Mouse (Mus musculus) kidney, adult 2 months (tissue): ENCODE results near the gene Parp6. TPM values are rescaled to one million over a fixed set of nuclear protein-coding genes. Genes with fewer than 3 reads are reported as not detected.

Experiments
- DNase-seq: peaks from one replicate; pipeline ENCODE4 v3.0.0; 2021
- H3K27ac ChIP-seq: fragments of 200-500 bp; 2 replicates; pipeline ENCODE4 v1.5.1; 2012; ENCODE audit warnings: low read depth, low read length, control low read depth, inconsistent platforms; ENCODE audit not compliant: insufficient read depth
- H3K27me3 ChIP-seq: fragments of 200-500 bp; replicated peaks from 2 replicates; pipeline ENCODE4 v1.6.1; 2012; ENCODE audit warnings: mild to moderate bottlenecking, moderate library complexity, low read length, inconsistent platforms; ENCODE audit not compliant: control insufficient read depth, insufficient read depth
- H3K36me3 ChIP-seq: fragments of 200-500 bp; 2 replicates; pipeline ENCODE4 v1.6.1; 2012; ENCODE audit warnings: mild to moderate bottlenecking, moderate library complexity, low read length, inconsistent platforms; ENCODE audit not compliant: control insufficient read depth, insufficient read depth
- H3K4me1 ChIP-seq: fragments of 200-500 bp; 2 replicates; pipeline ENCODE4 v1.6.1; 2011; ENCODE audit warnings: low read length; ENCODE audit not compliant: control insufficient read depth, insufficient read depth
- H3K4me3 ChIP-seq: fragments of 200-500 bp; 2 replicates; pipeline ENCODE4 v1.5.1; 2011; ENCODE audit warnings: mild to moderate bottlenecking, low read depth, low read length, control low read depth; ENCODE audit not compliant: insufficient read depth
- CTCF ChIP-seq: fragments of 200-500 bp; conservative IDR thresholded peaks from 2 replicates; pipeline ENCODE4 v1.5.1; 2011; ENCODE audit warnings: low read depth, mild to moderate bottlenecking, control low read depth, low read length, moderate library complexity, mixed read lengths; ENCODE audit not compliant: insufficient read depth, insufficient read length
- POLR2A ChIP-seq: fragments of 200-500 bp; IDR thresholded peaks from one replicate; pipeline ENCODE4 v1.6.1; 2011; ENCODE audit warnings: low read depth, low read length, control low read depth
- WGBS: fragments of 180-500 bp; shearing (Covaris S2); methylation state at CpG from one replicate; pipeline ENCODE4 v1.1.7; 2018; 5-methylcytosine and 5-hydroxymethylcytosine counted together
- polyA plus RNA-seq: library from polyadenylated mRNA; depleted of rRNA; stranded (reverse); fragments of >200 nt; gene quantifications from 2 replicates; pipeline ENCODE4 v1.2.3, GENCODE M21; 2012

Gene Parp6
- polyA plus RNA-seq, 1 experiment: 19.1 TPM

- no peaks in the 10 kb centered on the region for H3K27me3 ChIP-seq
- WGBS: 28% methylated on average over 3 of the region's 3 CpGs
Measured at GRCm38 (mm10) chr9:59663957-59664356, 46.9 kb downstream of the Parp6 start.

GRCm38 (mm10) chr9:59664664-59665256, 47.7 kb downstream of the Parp6 start:
- TF ChIP-seq CTCF: no peak
- TF ChIP-seq POLR2A: no peak
- no peaks in the 10 kb centered on the region for H3K36me3 ChIP-seq
- peak overlapping the region; percentile 51; the same call in 1 of the 2 replicates for H3K27ac ChIP-seq
- no peaks in the 10 kb centered on the region for H3K27me3 ChIP-seq
- 43% methylated on average over 4 of the region's 4 CpGs for WGBS
- H3K4me3 ChIP-seq: no peak overlapping the region
- peak; percentile 87 for DNase-seq
- peaks cover 29% of the 10 kb centered on the region for H3K4me1 ChIP-seq

More at GRCm38 (mm10) chr9:59663957-59664356, 46.9 kb downstream of the Parp6 start:
- Histone ChIP-seq H3K4me3 (no peak overlapping the region), H3K36me3 (no peaks in the 10 kb centered on the region), H3K4me1 (peaks cover 29% of the 10 kb centered on the region), H3K27ac (peak overlapping the region; percentile 37; the same call in 1 of the 2 replicates)
- no peak for TF ChIP-seq CTCF
- peak; percentile 88 for DNase-seq

- TF ChIP-seq CTCF: no peak
- TF ChIP-seq POLR2A: no peak
- WGBS: 96% methylated on average over 8 of the region's 8 CpGs
- Histone ChIP-seq H3K4me3 (no peak overlapping the region), H3K27me3 (no peaks in the 10 kb centered on the region), H3K4me1 (peaks cover 21% of the 10 kb centered on the region), H3K36me3 (peaks cover 2% of the 10 kb centered on the region; the same call in 1 of the 2 replicates), H3K27ac (no peak overlapping the region)
- no peak for DNase-seq
Measured at GRCm38 (mm10) chr9:59666016-59666415, 48.9 kb downstream of the Parp6 start.

GRCm38 (mm10) chr9:59666813-59667212, 49.7 kb downstream of the Parp6 start:
- H3K27ac ChIP-seq: no peak overlapping the region
- H3K4me3 ChIP-seq: no peak overlapping the region
- peaks cover 14% of the 10 kb centered on the region; the same call in 1 of the 2 replicates for H3K4me1 ChIP-seq
- TF ChIP-seq CTCF: no peak
- TF ChIP-seq POLR2A: no peak
- no peaks in the 10 kb centered on the region for H3K27me3 ChIP-seq
- no peak for DNase-seq
- peaks cover 2% of the 10 kb centered on the region; the same call in 1 of the 2 replicates for H3K36me3 ChIP-seq
- WGBS: 74% methylated on average over 1 of the region's 1 CpGs

GRCm38 (mm10) chr9:59667250-59667649, 50.2 kb downstream of the Parp6 start:
- Histone ChIP-seq H3K4me3 (no peak overlapping the region), H3K36me3 (peaks cover 2% of the 10 kb centered on the region; the same call in 1 of the 2 replicates), H3K27me3 (no peaks in the 10 kb centered on the region), H3K27ac (no peak overlapping the region), H3K4me1 (peaks cover 14% of the 10 kb centered on the region; the same call in 1 of the 2 replicates)
- no peak for DNase-seq
- no peak for TF ChIP-seq CTCF
- TF ChIP-seq POLR2A: no peak
- WGBS: 79% methylated on average over 4 of the region's 4 CpGs

GRCm38 (mm10) chr9:59667904-59668303, 50.8 kb downstream of the Parp6 start:
- 87% methylated on average over 6 of the region's 6 CpGs for WGBS
- DNase-seq: no peak

GRCm38 (mm10) chr9:59668473-59668872, 51.4 kb downstream of the Parp6 start:
- no peak for DNase-seq
- WGBS: 92% methylated on average over 7 of the region's 7 CpGs

More at GRCm38 (mm10) chr9:59667904-59668303, 50.8 kb downstream of the Parp6 start:
- H3K4me3 ChIP-seq: no peak overlapping the region
- TF ChIP-seq CTCF (no peak), POLR2A (no peak)
- no peak overlapping the region for H3K27ac ChIP-seq
- no peaks in the 10 kb centered on the region for H3K27me3 ChIP-seq
- peaks cover 2% of the 10 kb centered on the region; the same call in 1 of the 2 replicates for H3K36me3 ChIP-seq
- peaks cover 14% of the 10 kb centered on the region; the same call in 1 of the 2 replicates for H3K4me1 ChIP-seq

More at GRCm38 (mm10) chr9:59668473-59668872, 51.4 kb downstream of the Parp6 start:
- H3K4me3 ChIP-seq: no peak overlapping the region
- H3K36me3 ChIP-seq: peaks cover 2% of the 10 kb centered on the region; the same call in 1 of the 2 replicates
- TF ChIP-seq CTCF (no peak), POLR2A (no peak)
- H3K27ac ChIP-seq: no peak overlapping the region
- H3K4me1 ChIP-seq: peaks cover 10% of the 10 kb centered on the region; the same call in 1 of the 2 replicates
- H3K27me3 ChIP-seq: no peaks in the 10 kb centered on the region
